Mouse (Mus musculus) liver, adult 2 months (tissue): Measurements from ENCODE around the gene Odf3l2.

Experiments used
- CTCF ChIP-seq: fragments of 200-500 bp; IDR thresholded peaks from 2 replicates; pipeline ENCODE4 v1.5.1; 2011; ENCODE audit warnings: low read depth, low read length, control low read depth
- POLR2A ChIP-seq: fragments of 200-500 bp; IDR thresholded peaks from 2 replicates; pipeline ENCODE4 v1.6.1; 2011; ENCODE audit warnings: low read length, control low read depth; ENCODE audit not compliant: insufficient read depth; ENCODE audit errors: extremely low read depth

GRCm38 (mm10) chr10:79611296-79611695 is 34.2 kb downstream of the Odf3l2 start:
- TF ChIP-seq CTCF, result no peak
- TF ChIP-seq POLR2A, result no peak
